Mouse (Mus musculus) kidney, adult 2 months (tissue): Measurements from ENCODE around the gene Eml4. TPM values are rescaled to one million over a fixed set of nuclear protein-coding genes. Genes with fewer than 3 reads are reported as not detected.
A peak's percentile ranks its signal among the peaks of the same experiment; 100 is the strongest.

Experiments used
- DNase-seq: peaks from one replicate; pipeline ENCODE4 v3.0.0; 2021
- H3K27ac ChIP-seq: fragments of 200-500 bp; 2 replicates; pipeline ENCODE4 v1.5.1; 2012; ENCODE audit warnings: low read depth, low read length, control low read depth, inconsistent platforms; ENCODE audit not compliant: insufficient read depth
- H3K27me3 ChIP-seq: fragments of 200-500 bp; replicated peaks from 2 replicates; pipeline ENCODE4 v1.6.1; 2012; ENCODE audit warnings: mild to moderate bottlenecking, moderate library complexity, low read length, inconsistent platforms; ENCODE audit not compliant: control insufficient read depth, insufficient read depth
- H3K36me3 ChIP-seq: fragments of 200-500 bp; 2 replicates; pipeline ENCODE4 v1.6.1; 2012; ENCODE audit warnings: mild to moderate bottlenecking, moderate library complexity, low read length, inconsistent platforms; ENCODE audit not compliant: control insufficient read depth, insufficient read depth
- H3K4me1 ChIP-seq: fragments of 200-500 bp; 2 replicates; pipeline ENCODE4 v1.6.1; 2011; ENCODE audit warnings: low read length; ENCODE audit not compliant: control insufficient read depth, insufficient read depth
- H3K4me3 ChIP-seq: fragments of 200-500 bp; 2 replicates; pipeline ENCODE4 v1.5.1; 2011; ENCODE audit warnings: mild to moderate bottlenecking, low read depth, low read length, control low read depth; ENCODE audit not compliant: insufficient read depth
- CTCF ChIP-seq: fragments of 200-500 bp; conservative IDR thresholded peaks from 2 replicates; pipeline ENCODE4 v1.5.1; 2011; ENCODE audit warnings: low read depth, mild to moderate bottlenecking, control low read depth, low read length, moderate library complexity, mixed read lengths; ENCODE audit not compliant: insufficient read depth, insufficient read length
- POLR2A ChIP-seq: fragments of 200-500 bp; IDR thresholded peaks from one replicate; pipeline ENCODE4 v1.6.1; 2011; ENCODE audit warnings: low read depth, low read length, control low read depth
- WGBS: fragments of 180-500 bp; shearing (Covaris S2); methylation state at CpG from one replicate; pipeline ENCODE4 v1.1.7; 2018; 5-methylcytosine and 5-hydroxymethylcytosine counted together
- polyA plus RNA-seq: library from polyadenylated mRNA; depleted of rRNA; stranded (reverse); fragments of >200 nt; gene quantifications from 2 replicates; pipeline ENCODE4 v1.2.3, GENCODE M21; 2012

Gene Eml4
- polyA plus RNA-seq, 1 experiment, result 7.1 TPM

- WGBS, result 85% methylated on average over 9 of the region's 9 CpGs
Measured at GRCm38 (mm10) chr17:83348056-83348822, 2.5 kb upstream of the Eml4 start.

GRCm38 (mm10) chr17:83351119-83351531 is 394 bp downstream of the Eml4 start:
- DNase-seq, result no peak
- H3K27ac ChIP-seq, result peak overlapping the region; percentile 17
- no peaks in the 10 kb centered on the region for H3K36me3 ChIP-seq
- H3K4me3 ChIP-seq, result peak overlapping the region; percentile 99
- H3K4me1 ChIP-seq, result 0 out of 2 replicates have a peak, but pooled peaks cover 3% of the 10 kb centered on the region
- TF ChIP-seq POLR2A (no peak), CTCF (no peak)
- H3K27me3 ChIP-seq, result no peaks in the 10 kb centered on the region
- under 1% methylated on average over 57 of the region's 57 CpGs for WGBS

More at GRCm38 (mm10) chr17:83348056-83348822, 2.5 kb upstream of the Eml4 start:
- H3K27me3 ChIP-seq, result no peaks in the 10 kb centered on the region
- no peak for TF ChIP-seq CTCF
- no peak for TF ChIP-seq POLR2A
- H3K36me3 ChIP-seq, result no peaks in the 10 kb centered on the region
- 0 out of 2 replicates have a peak, but pooled peaks cover 3% of the 10 kb centered on the region for H3K4me1 ChIP-seq
- H3K4me3 ChIP-seq, result no peak overlapping the region
- no peak overlapping the region for H3K27ac ChIP-seq
- DNase-seq, result no peak

DNA sequence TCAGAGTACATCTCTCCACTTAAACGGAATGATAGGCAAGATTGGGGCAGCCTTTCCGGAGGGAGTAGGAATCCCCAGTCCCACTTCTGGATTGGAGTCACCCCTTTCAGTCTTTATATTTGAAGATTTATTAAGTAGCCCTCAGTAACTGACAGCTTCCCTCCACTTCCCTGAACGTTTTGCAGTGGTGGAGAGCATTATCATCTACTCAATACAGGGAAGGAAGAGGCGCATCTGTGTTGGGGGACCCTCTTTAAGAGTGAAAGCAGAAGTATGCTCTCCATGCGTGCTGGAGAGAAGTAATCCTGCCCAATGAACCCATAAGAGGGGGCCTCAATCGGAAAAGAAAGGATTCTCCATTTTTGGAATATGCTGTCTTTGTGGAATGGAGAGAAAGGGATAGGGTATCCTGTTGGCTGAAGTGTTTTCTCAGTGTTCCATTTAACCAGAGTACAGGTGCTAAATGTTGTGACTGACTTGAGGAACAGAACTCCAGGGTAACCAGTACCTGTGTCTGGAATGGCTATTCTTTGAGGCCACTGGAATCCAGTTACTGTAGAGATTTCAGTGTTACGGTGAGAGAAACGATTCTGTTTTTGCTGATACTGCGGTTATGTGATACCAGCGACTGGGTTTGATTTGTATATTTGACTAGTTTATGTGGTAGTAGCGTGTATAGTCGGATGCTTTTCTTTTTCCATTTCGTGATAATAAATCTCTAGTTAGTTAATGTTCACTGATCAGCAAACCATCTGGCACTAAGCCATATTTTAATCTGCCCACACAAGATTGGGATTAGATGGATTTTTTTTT is 1.1 kb downstream of the Eml4 start:
- WGBS, result 5% methylated on average over 13 of the region's 13 CpGs
- TF ChIP-seq CTCF, result no peak
- TF ChIP-seq POLR2A, result no peak
- H3K4me1 ChIP-seq, result 0 out of 2 replicates have a peak, but pooled peaks cover 3% of the 10 kb centered on the region
- peak overlapping the region; percentile 59 for H3K27ac ChIP-seq
- no peaks in the 10 kb centered on the region for H3K36me3 ChIP-seq
- DNase-seq, result peak; percentile 21
- peak overlapping the region; percentile 99 for H3K4me3 ChIP-seq
- no peaks in the 10 kb centered on the region for H3K27me3 ChIP-seq

DNA sequence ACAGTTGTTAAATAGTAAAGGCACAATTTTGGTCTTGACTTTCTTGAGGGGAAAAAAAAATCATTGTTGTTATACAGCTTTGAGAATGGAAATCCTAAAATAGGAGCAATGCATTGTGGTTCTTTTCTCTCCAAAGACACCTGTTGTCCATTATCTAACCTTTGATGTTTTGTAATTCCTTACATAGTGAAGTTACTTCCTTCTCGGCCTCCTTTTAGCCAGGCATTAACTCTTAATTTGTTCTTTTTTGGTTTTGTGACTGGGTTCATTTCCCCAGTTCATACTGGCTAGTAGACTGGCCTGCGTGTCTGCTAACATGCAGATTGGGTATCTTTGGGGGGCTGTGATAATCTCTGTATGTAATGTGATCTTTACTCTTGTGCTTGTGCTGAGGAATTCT is 1.7 kb downstream of the Eml4 start:
- no peak for DNase-seq
- Histone ChIP-seq H3K4me3 (no peak overlapping the region), H3K36me3 (no peaks in the 10 kb centered on the region), H3K4me1 (0 out of 2 replicates have a peak, but pooled peaks cover 3% of the 10 kb centered on the region), H3K27ac (no peak overlapping the region), H3K27me3 (no peaks in the 10 kb centered on the region)
- TF ChIP-seq CTCF, result no peak
- 38% methylated on average over 2 of the region's 2 CpGs for WGBS

- Histone ChIP-seq H3K27ac (no peak overlapping the region), H3K27me3 (no peaks in the 10 kb centered on the region), H3K36me3 (no peaks in the 10 kb centered on the region), H3K4me1 (0 out of 2 replicates have a peak, but pooled peaks cover 3% of the 10 kb centered on the region), H3K4me3 (no peak overlapping the region)
- no peak for TF ChIP-seq POLR2A
- no peak for TF ChIP-seq CTCF
- DNase-seq, result no peak
- 49% methylated on average over 5 of the region's 5 CpGs for WGBS
Measured at GRCm38 (mm10) chr17:83353011-83353410, 2.3 kb downstream of the Eml4 start.

GRCm38 (mm10) chr17:83353460-83353859 is 2.7 kb downstream of the Eml4 start:
- Histone ChIP-seq H3K27me3 (no peaks in the 10 kb centered on the region), H3K4me1 (0 out of 2 replicates have a peak, but pooled peaks cover 3% of the 10 kb centered on the region), H3K27ac (no peak overlapping the region), H3K36me3 (no peaks in the 10 kb centered on the region), H3K4me3 (no peak overlapping the region)
- 71% methylated on average over 4 of the region's 4 CpGs for WGBS
- DNase-seq, result no peak
- TF ChIP-seq CTCF (no peak), POLR2A (no peak)

DNA sequence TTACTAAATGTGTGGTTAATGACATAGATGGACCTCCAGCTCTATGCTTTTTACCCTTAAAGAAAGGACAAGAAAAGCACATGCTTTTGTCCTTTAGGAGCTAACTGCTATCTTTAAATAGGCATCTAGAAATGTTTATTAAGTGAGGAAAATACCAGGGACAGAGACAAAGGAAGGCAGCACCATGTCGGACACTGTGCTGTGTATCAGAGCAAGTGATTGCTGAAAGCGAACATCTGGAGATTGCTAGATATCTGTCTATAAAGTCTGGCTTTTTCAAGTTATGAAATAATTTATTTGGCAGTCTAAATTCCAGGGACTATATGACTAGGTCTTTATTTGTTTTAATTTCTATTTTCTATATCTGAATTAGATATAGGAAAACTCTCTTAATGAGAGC is 4.8 kb downstream of the Eml4 start:
- no peak for DNase-seq
- H3K36me3 ChIP-seq, result no peaks in the 10 kb centered on the region
- 81% methylated on average over 2 of the region's 2 CpGs for WGBS
- no peak overlapping the region for H3K27ac ChIP-seq
- H3K4me3 ChIP-seq, result no peak overlapping the region
- no peak for TF ChIP-seq CTCF
- no peak for TF ChIP-seq POLR2A
- 0 out of 2 replicates have a peak, but pooled peaks cover 3% of the 10 kb centered on the region for H3K4me1 ChIP-seq
- H3K27me3 ChIP-seq, result no peaks in the 10 kb centered on the region
